Mouse (Mus musculus) heart, embryonic 14.5 days (tissue): ENCODE data around the gene Aoc1. TPM values are rescaled to one million over a fixed set of nuclear protein-coding genes. Genes with fewer than 3 reads are reported as not detected.

Source experiments
- ATAC-seq: fragments of 200-750 bp; cut with Nextera tagmentation; 2 replicates; pipeline ENCODE4 v1.8.0; 2017; ENCODE audit warnings: low read depth, moderate TSS enrichment; ENCODE audit not compliant: insufficient number of reproducible peaks, insufficient read depth, low FRiP score
- H3K27ac ChIP-seq, 2 experiments: fragments of 200-500 bp in 1 of 2; fragments of 300-500 bp in 1 of 2; sonication (generic) in 1 of 2; replicated peaks in 1 of 2; 2 replicates each; pipeline ENCODE4 v1.5.1; 2012 to 2014; ENCODE audit warnings: low read depth in 2 of 2, low read length in 2 of 2, control low read depth in 1 of 2, mild to moderate bottlenecking in 1 of 2, mixed read lengths in 1 of 2; ENCODE audit not compliant: control insufficient read depth in 1 of 2, insufficient read depth in 1 of 2
- H3K27me3 ChIP-seq: fragments of 300-500 bp; sonication (generic); 2 replicates; pipeline ENCODE4 v1.6.1; 2014; ENCODE audit warnings: mild to moderate bottlenecking, low read length, control low read depth; ENCODE audit not compliant: control insufficient read depth, insufficient read depth
- H3K36me3 ChIP-seq: fragments of 300-500 bp; sonication (generic); 2 replicates; pipeline ENCODE4 v1.6.1; 2014; ENCODE audit warnings: mild to moderate bottlenecking, control low read depth, low read length, mixed read lengths; ENCODE audit not compliant: control insufficient read depth, insufficient read depth
- H3K4me1 ChIP-seq, 2 experiments: fragments of 200-500 bp in 1 of 2; fragments of 300-500 bp in 1 of 2; sonication (generic) in 1 of 2; 2 replicates each; pipeline ENCODE4 v1.6.1; 2012 to 2014; ENCODE audit warnings: low read length in 2 of 2, control low read depth in 1 of 2, mixed read lengths in 1 of 2; ENCODE audit not compliant: control insufficient read depth in 2 of 2, insufficient read depth in 2 of 2
- H3K4me2 ChIP-seq: fragments of 300-500 bp; sonication (generic); 2 replicates; pipeline ENCODE4 v1.6.1; 2014; ENCODE audit warnings: mild to moderate bottlenecking, low read length
- H3K4me3 ChIP-seq, 2 experiments: fragments of 200-500 bp in 1 of 2; fragments of 300-500 bp in 1 of 2; sonication (generic) in 1 of 2; 2 replicates each; pipeline ENCODE4 v1.5.1; 2012 to 2014; ENCODE audit warnings: low read length in 2 of 2, mild to moderate bottlenecking in 2 of 2, control low read depth in 1 of 2, low read depth in 1 of 2, moderate library complexity in 1 of 2; ENCODE audit not compliant: control insufficient read depth in 1 of 2, insufficient read depth in 1 of 2
- H3K9ac ChIP-seq: fragments of 300-500 bp; sonication (generic); 2 replicates; pipeline ENCODE4 v1.6.1; 2014; ENCODE audit warnings: mild to moderate bottlenecking, low read length
- H3K9me3 ChIP-seq: fragments of 300-500 bp; sonication (generic); 2 replicates; pipeline ENCODE4 v1.6.1; 2016; ENCODE audit warnings: low read length, control low read depth; ENCODE audit not compliant: control insufficient read depth
- WGBS: fragments of 180-500 bp; shearing (Covaris S2); extraction: QIAGEN DNeasy Blood & Tissue Kit; methylation state at CpG from one replicate; pipeline ENCODE4 v1.1.7; 2014; 5-methylcytosine and 5-hydroxymethylcytosine counted together
- polyA plus RNA-seq: library from polyadenylated mRNA; unstranded; fragments of >200 nt; fragmentation: Nextera tagmentation; extraction: Ambion mirVana; gene quantifications from 2 replicates; pipeline ENCODE4 v1.2.1, GENCODE M21; 2014

Aoc1 gene
- polyA plus RNA-seq, 1 experiment from 2014 or later, result not detected

DNA sequence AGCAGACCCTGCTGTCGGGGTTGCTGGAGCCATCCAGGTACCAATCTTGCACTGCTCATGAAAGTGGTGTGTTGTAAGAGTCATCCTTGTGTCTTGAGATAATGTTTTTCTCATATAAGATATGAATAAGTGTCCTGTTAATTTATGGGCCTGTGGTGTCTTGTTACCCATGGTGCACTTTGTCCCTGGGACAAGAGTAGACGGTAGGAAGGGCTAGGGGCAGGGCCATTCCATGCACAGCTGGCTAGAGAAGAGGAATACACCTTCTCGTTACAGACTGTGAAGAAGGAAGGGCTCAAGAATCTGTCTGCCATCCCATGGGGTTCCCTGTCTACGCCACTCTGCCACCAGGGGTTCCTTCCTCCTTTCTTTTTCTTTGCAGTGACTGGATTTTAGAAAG is 1.9 kb downstream of the Aoc1 start:
- Histone ChIP-seq H3K4me1 (no peaks in the 10 kb centered on the region), H3K27ac (no peak overlapping the region), H3K27me3 (no peaks in the 10 kb centered on the region), H3K9ac (no peak overlapping the region), H3K4me2 (no peak overlapping the region), H3K4me3 (no peak overlapping the region), H3K36me3 (no peaks in the 10 kb centered on the region), H3K9me3 (no peaks in the 10 kb centered on the region)
- WGBS, result 88% methylated on average over 4 of the region's 4 CpGs
- ATAC-seq, result no peak

GRCm38 (mm10) chr6:48875515-48875914 is 2.8 kb downstream of the Aoc1 start:
- Histone ChIP-seq H3K27ac (no peak overlapping the region), H3K4me3 (no peak overlapping the region), H3K27me3 (no peaks in the 10 kb centered on the region), H3K4me2 (no peak overlapping the region), H3K36me3 (no peaks in the 10 kb centered on the region), H3K4me1 (no peaks in the 10 kb centered on the region), H3K9me3 (no peaks in the 10 kb centered on the region), H3K9ac (no peak overlapping the region)
- 78% methylated on average over 6 of the region's 6 CpGs for WGBS
- no peak for ATAC-seq

GRCm38 (mm10) chr6:48876510-48877135 is 3.9 kb downstream of the Aoc1 start:
- 70% methylated on average over 5 of the region's 5 CpGs for WGBS
- Histone ChIP-seq H3K27ac (no peak overlapping the region), H3K4me3 (no peak overlapping the region), H3K9me3 (no peaks in the 10 kb centered on the region), H3K9ac (no peak overlapping the region), H3K27me3 (no peaks in the 10 kb centered on the region), H3K4me1 (no peaks in the 10 kb centered on the region), H3K36me3 (no peaks in the 10 kb centered on the region), H3K4me2 (no peak overlapping the region)
- no peak for ATAC-seq

DNA sequence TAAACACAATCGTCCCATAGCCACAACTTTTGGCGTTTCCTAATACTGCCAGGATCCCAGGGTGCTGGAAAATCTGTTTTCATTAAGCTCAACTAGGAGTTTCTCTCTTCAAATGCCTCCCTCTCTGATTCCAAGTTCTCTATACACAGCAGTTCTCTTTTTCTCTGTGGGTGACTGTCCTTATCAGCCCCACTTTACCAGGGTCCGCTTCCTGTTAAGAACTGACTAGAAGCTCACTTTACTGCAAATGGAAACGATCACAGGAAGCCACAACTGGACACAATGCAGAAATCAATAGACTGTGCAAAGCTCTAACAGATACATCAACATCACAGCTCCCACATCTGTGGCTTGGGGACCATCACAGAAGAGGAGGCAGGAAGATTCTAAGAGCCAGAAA is 21.5 kb downstream of the Aoc1 start:
- 49% methylated on average over 4 of the region's 4 CpGs for WGBS

GRCm38 (mm10) chr6:48894938-48895818 is 22.5 kb downstream of the Aoc1 start:
- H3K4me1 ChIP-seq, result peaks cover 2 to 3% of the 10 kb centered on the region in 2 experiments; a peak in 1 of 4 replicates
- no peaks in the 10 kb centered on the region for H3K36me3 ChIP-seq
- H3K27ac ChIP-seq, result no peak overlapping the region
- no peak overlapping the region for H3K4me2 ChIP-seq
- 71% methylated on average over 8 of the region's 8 CpGs for WGBS
- H3K27me3 ChIP-seq, result no peaks in the 10 kb centered on the region
- H3K4me3 ChIP-seq, result no peak overlapping the region
- no peak overlapping the region for H3K9ac ChIP-seq
- H3K9me3 ChIP-seq, result no peaks in the 10 kb centered on the region
- ATAC-seq, result no peak

More for the DNA sequence above, 21.5 kb downstream of the Aoc1 start:
- Histone ChIP-seq H3K36me3 (no peaks in the 10 kb centered on the region), H3K4me1 (peaks cover 2 to 3% of the 10 kb centered on the region in 2 experiments; a peak in 1 of 4 replicates), H3K27me3 (no peaks in the 10 kb centered on the region), H3K4me2 (no peak overlapping the region), H3K9me3 (no peaks in the 10 kb centered on the region), H3K9ac (no peak overlapping the region), H3K4me3 (no peak overlapping the region), H3K27ac (no peak overlapping the region)
- no peak for ATAC-seq

DNA sequence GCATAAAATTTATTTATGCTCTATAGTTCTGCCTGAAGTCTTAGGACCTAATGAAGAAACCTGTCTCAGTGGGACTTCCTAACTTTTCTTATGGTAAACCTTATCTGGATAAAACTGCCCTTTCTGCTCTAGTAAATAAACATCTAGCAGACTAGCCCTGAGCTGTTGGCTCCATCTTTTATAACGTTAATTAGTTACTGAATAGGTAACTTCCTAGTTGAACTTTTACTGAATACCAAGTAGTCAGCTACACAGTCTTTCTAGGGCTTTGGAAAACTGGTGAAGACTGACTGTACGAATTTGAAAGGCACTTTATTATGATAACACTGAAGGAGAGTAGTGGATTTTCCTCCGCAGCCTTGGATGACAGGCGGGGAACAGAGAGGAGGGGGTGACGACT is 23.2 kb downstream of the Aoc1 start:
- H3K9ac ChIP-seq, result no peak overlapping the region
- no peak for ATAC-seq
- H3K9me3 ChIP-seq, result no peaks in the 10 kb centered on the region
- no peak overlapping the region for H3K27ac ChIP-seq
- no peak overlapping the region for H3K4me2 ChIP-seq
- WGBS, result 77% methylated on average over 5 of the region's 5 CpGs
- H3K4me1 ChIP-seq, result peaks cover 2 to 3% of the 10 kb centered on the region in 2 experiments; a peak in 1 of 4 replicates
- no peaks in the 10 kb centered on the region for H3K27me3 ChIP-seq
- no peaks in the 10 kb centered on the region for H3K36me3 ChIP-seq
- no peak overlapping the region for H3K4me3 ChIP-seq

DNA sequence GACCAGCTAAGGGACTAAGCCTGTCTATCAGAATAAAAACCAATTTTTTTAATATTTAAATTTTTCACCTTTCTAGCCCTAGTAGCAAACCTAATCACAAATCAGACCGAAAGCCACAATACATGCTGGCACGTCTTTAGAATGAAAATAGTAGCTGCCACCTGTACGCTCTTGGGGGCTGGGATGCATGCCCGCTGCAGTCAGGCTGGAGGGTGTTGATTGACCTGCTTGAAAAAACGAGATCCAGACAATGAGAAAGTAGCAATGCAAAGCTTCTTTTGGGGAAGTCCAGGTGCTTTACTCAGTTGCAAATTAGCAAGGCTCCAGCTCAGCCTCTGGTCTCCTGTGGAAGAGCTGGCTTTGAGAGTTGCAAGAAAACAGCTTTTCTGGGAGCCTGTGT is 24.3 kb downstream of the Aoc1 start:
- no peak overlapping the region for H3K4me2 ChIP-seq
- no peaks in the 10 kb centered on the region for H3K27me3 ChIP-seq
- WGBS, result 71% methylated on average over 5 of the region's 5 CpGs
- ATAC-seq, result no peak
- no peak overlapping the region for H3K9ac ChIP-seq
- no peak overlapping the region for H3K27ac ChIP-seq
- H3K36me3 ChIP-seq, result no peaks in the 10 kb centered on the region
- H3K9me3 ChIP-seq, result no peaks in the 10 kb centered on the region
- no peak overlapping the region for H3K4me3 ChIP-seq
- peaks cover 2 to 3% of the 10 kb centered on the region in 2 experiments; a peak in 1 of 4 replicates for H3K4me1 ChIP-seq
